Mouse (Mus musculus) limb, embryonic 11.5 days (tissue): Measurements from ENCODE around the gene Pold2. TPM values are rescaled to one million over a fixed set of nuclear protein-coding genes. Genes with fewer than 3 reads are reported as not detected.

ENCODE experiments used
- ATAC-seq: fragments of 200-750 bp; cut with Nextera tagmentation; 2 replicates; pipeline ENCODE4 v1.8.0; 2017; ENCODE audit warnings: low read depth; ENCODE audit not compliant: insufficient number of reproducible peaks, low FRiP score, low TSS enrichment
- DNase-seq: peaks from one replicate; pipeline ENCODE4 v3.0.0-alpha.2; 2015; ENCODE audit warnings: low spot score
- H3K27ac ChIP-seq: fragments of 300-500 bp; sonication (generic); replicated peaks from 2 replicates; pipeline ENCODE4 v1.5.1; 2014; ENCODE audit warnings: low read depth, mild to moderate bottlenecking, low read length
- H3K27me3 ChIP-seq: fragments of 300-500 bp; sonication (generic); 2 replicates; pipeline ENCODE4 v1.6.1; 2014; ENCODE audit warnings: mild to moderate bottlenecking, low read length, mixed read lengths; ENCODE audit not compliant: control insufficient read depth, insufficient read depth
- H3K36me3 ChIP-seq: fragments of 300-500 bp; sonication (generic); 2 replicates; pipeline ENCODE4 v1.6.1; 2014; ENCODE audit warnings: mild to moderate bottlenecking, low read length, moderate library complexity, mixed read lengths; ENCODE audit not compliant: control insufficient read depth, insufficient read depth
- H3K4me1 ChIP-seq: fragments of 300-500 bp; sonication (generic); 2 replicates; pipeline ENCODE4 v1.6.1; 2014; ENCODE audit warnings: low read length, mixed read lengths; ENCODE audit not compliant: control insufficient read depth, insufficient read depth
- H3K4me2 ChIP-seq: fragments of 300-500 bp; sonication (generic); 2 replicates; pipeline ENCODE4 v1.6.1; 2014; ENCODE audit warnings: low read depth, mild to moderate bottlenecking, moderate library complexity; ENCODE audit not compliant: severe bottlenecking
- H3K4me3 ChIP-seq: fragments of 300-500 bp; sonication (generic); 2 replicates; pipeline ENCODE4 v1.5.1; 2014; ENCODE audit warnings: low read depth, low read length
- H3K9ac ChIP-seq: fragments of 300-500 bp; sonication (generic); 2 replicates; pipeline ENCODE4 v1.6.1; 2014; ENCODE audit warnings: mild to moderate bottlenecking, low read length
- H3K9me3 ChIP-seq: fragments of 300-500 bp; sonication (generic); 2 replicates; pipeline ENCODE4 v1.6.1; 2016; ENCODE audit warnings: low read length; ENCODE audit not compliant: control insufficient read depth
- WGBS: fragments of 180-500 bp; shearing (Covaris S2); extraction: QIAGEN DNeasy Blood & Tissue Kit; methylation state at CpG from one replicate; pipeline ENCODE4 v1.1.7; 2014; 5-methylcytosine and 5-hydroxymethylcytosine counted together
- polyA plus RNA-seq: library from polyadenylated mRNA; unstranded; fragments of >200 nt; fragmentation: Nextera tagmentation; extraction: Ambion mirVana; gene quantifications from 2 replicates; pipeline ENCODE4 v1.2.1, GENCODE M21; 2014

Gene Pold2
- polyA plus RNA-seq, 1 experiment from 2014 or later, result 111 TPM

- Histone ChIP-seq H3K27me3 (no peaks in the 10 kb centered on the region), H3K9me3 (no peaks in the 10 kb centered on the region), H3K9ac (no peak overlapping the region), H3K4me1 (peaks cover 6% of the 10 kb centered on the region), H3K27ac (no peak overlapping the region), H3K4me2 (no peak overlapping the region), H3K4me3 (no peak overlapping the region), H3K36me3 (peaks cover 30% of the 10 kb centered on the region)
- 98% methylated on average over 9 of the region's 9 CpGs for WGBS
- ATAC-seq, result no peak
- no peak for DNase-seq
These were observed 4.9 kb downstream of the Pold2 start for GRCm38 (mm10) chr11:5873192-5873591.

GRCm38 (mm10) chr11:5872707-5873106 is 5.4 kb downstream of the Pold2 start:
- Histone ChIP-seq H3K36me3 (peaks cover 30% of the 10 kb centered on the region), H3K9me3 (no peaks in the 10 kb centered on the region), H3K4me2 (no peak overlapping the region), H3K4me1 (peaks cover 6% of the 10 kb centered on the region; the same call in 1 of the 2 replicates), H3K9ac (no peak overlapping the region), H3K27me3 (no peaks in the 10 kb centered on the region), H3K27ac (no peak overlapping the region), H3K4me3 (no peak overlapping the region)
- ATAC-seq, result no peak
- WGBS, result 94% methylated on average over 11 of the region's 11 CpGs
- no peak for DNase-seq

- Histone ChIP-seq H3K4me1 (no peaks in the 10 kb centered on the region), H3K4me3 (no peak overlapping the region), H3K36me3 (peaks cover 30% of the 10 kb centered on the region), H3K27ac (no peak overlapping the region), H3K9ac (no peak overlapping the region), H3K9me3 (no peaks in the 10 kb centered on the region), H3K27me3 (no peaks in the 10 kb centered on the region), H3K4me2 (no peak overlapping the region)
- 91% methylated on average over 16 of the region's 16 CpGs for WGBS
- no peak for DNase-seq
- ATAC-seq, result no peak
These were observed 8.0 kb downstream of the Pold2 start for GRCm38 (mm10) chr11:5870069-5870468.

GRCm38 (mm10) chr11:5869331-5869730 is 8.8 kb downstream of the Pold2 start:
- DNase-seq (no peak), ATAC-seq (no peak)
- no peak overlapping the region for H3K27ac ChIP-seq
- peaks cover 24% of the 10 kb centered on the region for H3K36me3 ChIP-seq
- no peak overlapping the region for H3K4me2 ChIP-seq
- no peak overlapping the region for H3K9ac ChIP-seq
- H3K27me3 ChIP-seq, result no peaks in the 10 kb centered on the region
- no peaks in the 10 kb centered on the region for H3K9me3 ChIP-seq
- WGBS, result 92% methylated on average over 16 of the region's 16 CpGs
- H3K4me1 ChIP-seq, result no peaks in the 10 kb centered on the region
- no peak overlapping the region for H3K4me3 ChIP-seq

GRCm38 (mm10) chr11:5868324-5868723 is 9.8 kb downstream of the Pold2 start:
- H3K36me3 ChIP-seq, result peaks cover 17% of the 10 kb centered on the region
- no peak overlapping the region for H3K27ac ChIP-seq
- H3K4me2 ChIP-seq, result no peak overlapping the region
- no peaks in the 10 kb centered on the region for H3K9me3 ChIP-seq
- H3K4me3 ChIP-seq, result no peak overlapping the region
- 94% methylated on average over 12 of the region's 12 CpGs for WGBS
- no peaks in the 10 kb centered on the region; the same call in 1 of the 2 replicates for H3K4me1 ChIP-seq
- no peak for ATAC-seq
- no peak for DNase-seq
- no peaks in the 10 kb centered on the region for H3K27me3 ChIP-seq
- H3K9ac ChIP-seq, result no peak overlapping the region

GRCm38 (mm10) chr11:5867196-5867595 is 10.9 kb downstream of the Pold2 start:
- Histone ChIP-seq H3K4me3 (no peak overlapping the region), H3K4me2 (no peak overlapping the region), H3K36me3 (peaks cover 10% of the 10 kb centered on the region), H3K27me3 (peaks cover 4% of the 10 kb centered on the region; the same call in 1 of the 2 replicates), H3K9me3 (no peaks in the 10 kb centered on the region), H3K4me1 (peaks cover 8% of the 10 kb centered on the region), H3K27ac (no peak overlapping the region), H3K9ac (no peak overlapping the region)
- 92% methylated on average over 2 of the region's 2 CpGs for WGBS
- DNase-seq (no peak), ATAC-seq (no peak)

- H3K27ac ChIP-seq, result no peak overlapping the region
These were observed 15.5 kb downstream of the Pold2 start for GRCm38 (mm10) chr11:5862394-5863105.

GRCm38 (mm10) chr11:5861678-5862393 is 16.3 kb downstream of the Pold2 start, which contains the start of gene Aebp1:
Aebp1 (plus strand) TSS chr11:5861947.
- Histone ChIP-seq H3K4me1 (peaks cover 8% of the 10 kb centered on the region), H3K27ac (no peak within 1 kb of the TSS), H3K9ac (peak within 1 kb of the TSS; percentile 42), H3K27me3 (peaks cover 13% of the 10 kb centered on the region), H3K4me2 (peak within 1 kb of the TSS; percentile 56), H3K4me3 (peak within 1 kb of the TSS; percentile 27), H3K36me3 (no peaks in the 10 kb centered on the region), H3K9me3 (no peaks in the 10 kb centered on the region; the same call in 1 of the 2 replicates)
- ATAC-seq (peak; percentile 41; the same call in 1 of the 2 replicates), DNase-seq (peak; percentile 68)
- WGBS, result 2% methylated on average over 57 of the region's 59 CpGs

More at GRCm38 (mm10) chr11:5862394-5863105, 15.5 kb downstream of the Pold2 start:
- Histone ChIP-seq H3K27me3 (peaks cover 13% of the 10 kb centered on the region), H3K4me2 (peak overlapping the region; percentile 56), H3K9me3 (no peaks in the 10 kb centered on the region; the same call in 1 of the 2 replicates), H3K9ac (no peak overlapping the region; the same call in 1 of the 2 replicates), H3K4me1 (peaks cover 8% of the 10 kb centered on the region), H3K4me3 (peak overlapping the region; percentile 27), H3K36me3 (no peaks in the 10 kb centered on the region)
- DNase-seq, result no peak
- 11% methylated on average over 15 of the region's 15 CpGs for WGBS
- ATAC-seq, result no peak
